Mouse (Mus musculus) CH12.LX (cell line): ENCODE results near the gene Cct8.

Experiments used
- MEF2A ChIP-seq: IDR thresholded peaks from 2 replicates; pipeline ENCODE4 v1.6.1; 2014; ENCODE audit warnings: low read depth, mild to moderate bottlenecking, inconsistent platforms, low read length, improper control_type of control experiment, borderline replicate concordance
- USF2 ChIP-seq: conservative IDR thresholded peaks from 2 replicates; pipeline ENCODE4 v1.6.1; 2011; ENCODE audit warnings: low read depth, low read length, improper control_type of control experiment

- TF ChIP-seq MEF2A (no peak), USF2 (no peak)
Measured at GRCm38 (mm10) chr16:87511706-87512105, 16.0 kb upstream of the Cct8 start.
